Mouse (Mus musculus) yolk sac, embryonic 10.5 days (tissue): ENCODE results near the gene Hivep1.

Source experiments
- DNase-seq: peaks from one replicate; pipeline ENCODE4 v3.0.0-alpha.2; 2017; ENCODE audit warnings: low spot score

The Hivep1 gene

DNA sequence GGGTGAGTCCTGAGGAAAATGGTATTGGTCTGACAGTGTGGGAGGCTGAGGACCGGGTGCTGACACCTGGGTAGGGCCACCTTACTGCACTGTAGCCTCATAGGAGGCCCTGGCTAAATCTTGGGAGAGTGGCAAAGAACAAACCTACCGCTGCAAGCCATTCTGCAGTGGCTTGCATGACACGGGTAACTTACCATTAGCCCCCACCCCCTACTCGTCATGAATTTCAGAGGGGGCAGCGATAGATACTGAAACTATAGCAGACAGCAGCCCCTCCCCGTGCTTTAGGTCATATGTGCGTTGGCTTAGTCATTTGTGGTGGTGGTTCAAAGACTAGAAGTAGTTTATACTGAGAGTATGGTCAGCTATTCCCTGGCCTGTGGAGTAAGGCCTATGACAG, 61.8 kb downstream of the Hivep1 start:
- no peak for DNase-seq

DNA sequence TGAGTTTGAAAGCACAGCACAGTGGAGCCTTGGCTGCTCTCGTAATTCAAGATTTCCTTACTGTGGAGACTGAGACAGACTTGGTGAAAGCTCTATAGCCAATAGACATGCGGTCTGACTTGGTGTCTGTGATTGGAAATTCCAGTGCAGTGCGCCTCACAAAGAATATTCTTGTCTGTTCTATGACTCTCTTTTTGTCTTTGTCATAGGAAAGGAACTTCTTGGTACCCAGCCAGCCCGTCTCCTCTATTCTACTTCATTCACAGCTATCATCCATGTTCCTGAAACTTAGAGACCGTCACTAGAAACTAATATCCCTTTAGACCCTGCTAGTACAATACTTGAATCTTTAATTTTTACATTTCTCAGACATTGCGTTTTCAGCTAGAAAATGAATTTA, 64.5 kb downstream of the Hivep1 start:
- no peak for DNase-seq

DNA sequence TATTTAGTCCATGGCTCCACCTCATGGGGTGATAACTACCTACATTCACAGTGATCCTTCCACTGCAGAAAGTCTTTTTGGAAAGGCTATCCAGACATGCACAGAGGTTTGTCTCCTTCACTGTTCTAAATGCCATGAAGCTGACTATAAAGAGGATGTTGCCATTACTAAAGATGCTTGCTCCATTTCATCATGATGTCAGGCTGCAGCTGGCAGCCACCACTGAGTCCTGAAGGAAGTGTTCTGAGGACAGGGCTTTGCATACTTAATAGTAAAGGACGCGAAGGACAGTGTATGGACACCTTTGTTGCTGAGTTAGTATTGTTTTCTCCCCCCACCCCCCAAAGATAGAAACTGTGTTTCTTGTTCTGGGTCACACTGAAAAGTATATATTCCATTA, 67.2 kb downstream of the Hivep1 start:
- DNase-seq: no peak

GRCm38 (mm10) chr13:42121106-42121776, 69.4 kb downstream of the Hivep1 start:
- no peak for DNase-seq

DNA sequence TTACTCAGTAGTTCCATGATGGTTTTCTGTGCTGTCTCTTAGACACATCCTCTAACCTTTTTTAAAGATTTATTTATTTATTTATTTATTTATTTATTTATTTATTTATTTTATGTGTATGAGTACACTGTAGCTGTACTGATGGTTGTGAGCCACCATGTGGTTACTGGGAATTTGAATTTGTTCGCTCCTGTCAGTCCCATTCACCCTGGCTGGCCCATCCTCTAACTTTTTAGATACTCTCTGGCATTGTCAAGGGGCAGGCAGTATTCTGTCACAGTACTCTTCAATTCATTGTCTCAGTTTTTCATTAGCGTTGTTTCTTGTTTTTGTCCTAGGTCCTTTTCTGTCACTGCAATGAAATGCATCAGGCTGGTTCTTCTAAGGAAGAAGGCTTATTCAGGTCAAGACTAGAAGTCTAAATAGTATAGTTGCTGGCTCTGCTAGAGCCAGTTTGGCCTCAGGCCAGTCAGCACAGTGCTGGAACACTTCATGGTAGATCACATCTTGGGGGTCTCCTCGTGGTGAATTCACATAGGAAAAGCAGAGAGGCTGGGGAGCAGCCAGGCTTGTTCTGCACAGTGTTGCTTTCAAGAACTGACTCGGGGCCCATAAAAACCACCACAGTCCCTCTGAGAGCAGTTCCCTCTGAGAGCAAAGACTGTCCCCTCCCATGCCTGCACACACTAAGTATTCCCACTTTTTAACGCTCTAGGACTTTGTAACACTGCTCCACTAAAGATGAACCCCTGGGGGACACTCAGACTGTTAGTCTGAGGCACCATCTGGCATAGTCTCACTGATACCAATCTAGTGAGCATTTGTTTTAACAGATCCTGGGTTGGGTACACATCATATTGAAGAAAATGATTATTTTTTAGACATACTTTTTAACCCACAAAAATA, 70.2 kb downstream of the Hivep1 start:
- no peak for DNase-seq

DNA sequence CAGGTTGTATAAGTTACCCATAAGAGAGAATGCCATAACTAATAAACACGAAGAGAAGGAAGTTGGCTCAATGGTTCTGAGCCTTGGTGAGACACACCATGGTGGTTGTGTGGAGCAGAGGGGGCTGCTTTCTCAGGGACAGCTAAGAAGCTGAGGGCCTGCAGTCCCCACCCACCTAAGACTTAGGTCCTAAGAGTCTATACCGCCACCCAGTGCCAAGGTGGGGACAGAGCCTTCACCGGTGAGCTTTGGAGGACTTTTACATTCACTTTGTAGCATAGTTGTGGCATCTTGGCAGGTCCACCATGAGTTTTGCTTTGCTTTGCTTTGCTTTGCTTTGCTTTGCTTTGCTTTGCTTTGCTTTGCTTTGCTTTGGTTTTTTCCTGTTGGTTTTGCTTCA, 92.8 kb downstream of the Hivep1 start:
- no peak for DNase-seq

- no peak for DNase-seq
Observed at GRCm38 (mm10) chr13:42149328-42150071, 97.7 kb downstream of the Hivep1 start.

- DNase-seq: no peak
Observed at GRCm38 (mm10) chr13:42150072-42150450, 98.2 kb downstream of the Hivep1 start.

DNA sequence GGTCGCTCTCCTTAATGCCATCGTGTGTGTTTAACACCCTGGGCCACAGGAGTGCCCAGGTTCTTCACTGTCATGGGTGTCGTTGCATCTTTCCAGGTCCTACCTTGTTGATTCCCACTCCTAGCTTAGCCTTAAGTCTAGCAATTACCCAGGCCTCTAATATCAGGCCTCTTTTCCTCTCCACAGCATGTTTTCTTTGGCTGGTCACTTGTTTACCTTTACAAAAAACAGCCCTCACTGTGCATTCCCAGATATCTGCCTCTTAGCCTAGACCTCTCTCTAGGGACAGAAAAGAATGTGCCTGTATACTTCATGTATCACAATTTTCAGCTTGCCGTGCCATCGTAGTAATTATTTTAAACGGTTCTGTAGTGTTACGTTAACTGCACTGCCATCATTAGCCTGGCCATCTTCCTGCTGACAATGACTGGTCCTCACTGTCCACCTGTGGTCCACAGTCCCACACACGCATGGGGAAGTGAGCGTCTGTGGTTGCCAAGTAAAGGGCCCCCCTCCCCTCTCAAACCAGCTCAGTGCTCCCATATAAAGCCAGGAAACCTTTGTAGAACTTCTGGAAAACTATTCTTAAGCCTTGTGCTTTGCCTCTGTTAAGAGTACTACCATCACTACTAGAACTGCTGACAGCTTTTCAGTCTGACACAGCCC, 98.8 kb downstream of the Hivep1 start:
- no peak for DNase-seq

DNA sequence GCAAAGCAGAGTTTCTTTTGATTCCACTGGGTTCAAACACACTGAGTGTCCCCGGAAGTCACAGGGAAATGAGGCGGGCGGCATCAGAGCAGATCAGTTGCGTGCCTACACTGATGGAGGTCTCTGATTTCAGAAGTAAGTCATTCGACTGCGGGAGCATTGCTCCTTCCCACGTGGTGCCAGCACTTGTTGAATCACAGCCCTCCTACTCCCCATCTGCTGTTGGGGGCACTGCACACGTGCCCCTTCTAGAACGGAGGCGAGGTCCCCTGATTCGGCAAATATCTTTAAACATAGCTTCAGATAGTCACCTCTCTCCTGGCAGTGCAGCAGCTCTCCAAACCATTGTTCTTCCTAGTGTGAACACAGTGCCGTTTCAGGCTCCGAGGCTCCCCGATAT, 106.4 kb downstream of the Hivep1 start:
- no peak for DNase-seq

- no peak for DNase-seq
Observed at GRCm38 (mm10) chr13:42159416-42160185, 107.8 kb downstream of the Hivep1 start.

- DNase-seq: no peak
Observed at GRCm38 (mm10) chr13:42170802-42171201, 119.0 kb downstream of the Hivep1 start.

- DNase-seq: no peak
Observed at GRCm38 (mm10) chr13:42174827-42175420, 123.1 kb downstream of the Hivep1 start.

DNA sequence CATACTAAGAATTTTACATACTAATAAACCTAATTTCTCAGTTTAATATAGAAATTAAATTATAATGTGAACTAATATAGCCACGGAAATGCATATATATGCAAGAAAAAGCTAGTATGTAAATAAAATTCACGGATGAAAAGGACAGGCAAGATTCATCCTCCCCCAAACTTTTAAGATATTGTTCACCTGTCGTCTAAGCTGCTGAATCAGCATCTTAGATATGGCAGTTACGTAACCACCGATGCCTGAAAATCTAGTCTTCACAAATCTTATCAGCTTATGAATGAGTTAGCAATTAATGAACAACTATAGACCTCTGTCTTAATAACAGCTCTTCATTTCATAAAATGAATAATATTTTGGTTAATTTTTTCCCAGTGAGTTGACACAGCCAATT, 130.8 kb downstream of the Hivep1 start:
- no peak for DNase-seq

- DNase-seq: no peak
Observed at GRCm38 (mm10) chr13:42184131-42184530, 132.3 kb downstream of the Hivep1 start.

DNA sequence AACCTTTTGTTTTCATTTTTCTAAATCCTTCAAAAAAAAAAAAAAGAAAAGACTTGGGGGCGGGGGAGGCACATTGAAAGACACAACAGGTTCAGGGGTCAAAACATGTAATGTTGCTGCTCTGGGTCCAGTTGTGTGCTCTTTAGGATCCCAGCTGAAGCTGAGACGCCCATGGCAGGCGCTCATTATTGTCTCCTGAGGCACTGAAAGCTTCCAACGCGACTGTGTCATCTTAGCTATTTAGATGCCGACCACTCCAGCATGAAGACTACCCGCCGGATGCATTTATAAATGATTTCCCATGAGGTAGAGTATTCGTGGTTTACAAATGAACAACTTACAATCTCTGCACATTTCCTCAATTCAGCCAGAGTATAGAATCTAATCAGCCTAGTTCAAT, 141.2 kb downstream of the Hivep1 start:
- no peak for DNase-seq

- DNase-seq: no peak
Observed at GRCm38 (mm10) chr13:42195671-42196070, 143.8 kb downstream of the Hivep1 start.

GRCm38 (mm10) chr13:42197656-42198055, 145.8 kb downstream of the Hivep1 start:
- no peak for DNase-seq

DNA sequence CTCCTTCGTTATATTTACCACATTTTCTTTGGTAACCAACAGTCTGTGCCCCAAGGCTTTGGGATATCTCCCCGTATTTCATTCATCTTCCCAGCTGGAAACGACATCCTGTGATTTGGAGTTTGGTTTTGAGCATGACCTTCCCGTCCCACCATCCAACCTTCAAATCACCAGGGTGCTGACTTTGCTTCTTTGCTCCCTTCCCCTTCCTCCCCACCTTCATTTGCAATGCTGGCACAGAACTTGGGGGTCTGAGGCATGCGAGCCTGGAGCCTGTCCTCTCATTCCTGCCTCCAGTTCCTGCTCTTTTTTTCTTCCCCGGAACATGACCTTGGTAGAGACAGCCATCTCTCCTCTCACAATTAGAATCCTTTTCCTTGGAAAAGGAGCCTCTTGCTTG, 161.7 kb downstream of the Hivep1 start:
- no peak for DNase-seq

DNA sequence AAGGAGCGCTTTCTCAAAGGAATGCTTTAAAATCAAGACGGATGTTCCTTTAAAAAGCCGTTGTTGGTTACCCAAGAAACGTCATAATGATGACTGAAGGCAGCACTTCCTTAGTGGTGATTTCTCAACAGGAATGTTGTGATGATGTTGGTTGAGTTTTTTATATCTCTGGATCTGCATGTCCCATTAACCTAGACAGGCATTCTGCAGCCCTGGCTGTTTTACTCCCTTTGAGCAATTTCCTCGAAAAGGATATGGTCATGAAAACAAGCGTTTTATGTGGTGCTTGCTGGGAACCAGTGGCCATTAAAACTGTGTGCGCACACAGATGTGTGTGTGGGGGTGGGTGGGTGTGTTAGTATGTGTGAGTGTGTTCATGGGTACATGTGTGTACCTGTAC, 170.6 kb downstream of the Hivep1 start:
- DNase-seq: no peak

DNA sequence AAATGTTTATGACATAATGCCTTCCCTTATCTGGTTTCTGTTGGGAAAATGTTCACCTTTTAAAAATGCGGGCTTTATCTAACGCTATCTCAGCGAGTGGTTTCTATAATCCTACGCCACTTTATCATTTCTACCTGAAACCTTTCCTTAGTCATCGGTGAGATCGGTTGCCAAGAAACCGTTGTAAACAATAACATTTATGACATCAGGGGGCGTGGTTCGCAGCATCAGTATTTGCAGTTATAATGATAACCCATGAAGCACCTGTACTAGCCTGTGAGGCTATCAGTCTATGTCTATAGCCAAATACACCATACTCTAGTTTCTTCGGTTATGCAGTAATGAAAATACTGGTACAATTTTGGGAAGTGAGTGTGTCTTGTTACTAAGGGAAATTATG, 177.0 kb downstream of the Hivep1 start:
- DNase-seq: no peak
